Mouse (Mus musculus): ENCODE data around the gene Card11. TPM values are rescaled to one million over a fixed set of nuclear protein-coding genes. Genes with fewer than 3 reads are reported as not detected.
A peak's percentile ranks its signal among the peaks of the same experiment; 100 is the strongest.

Card11 gene
- total RNA-seq, 2 experiments from 2014 or later: 0.17 to 0.32 TPM

- peak; percentile 93 for ATAC-seq (replicated peaks; ENCODE audit: poor library complexity)
Observed at GRCm38 (mm10) chr5:140992093-140993070, 8.0 kb downstream of the Card11 start.

- no peak for ATAC-seq (replicated peaks; ENCODE audit: poor library complexity)
Observed at GRCm38 (mm10) chr5:140985311-140986050, 14.9 kb downstream of the Card11 start.

- ATAC-seq (replicated peaks; ENCODE audit: poor library complexity): no peak
Observed at GRCm38 (mm10) chr5:140981370-140981805, 19.0 kb downstream of the Card11 start.

- ATAC-seq (replicated peaks; ENCODE audit: poor library complexity): no peak
Observed at GRCm38 (mm10) chr5:140980783-140981182, 19.6 kb downstream of the Card11 start.

- ATAC-seq (replicated peaks; ENCODE audit: poor library complexity): 0 out of 2 replicates have a peak, but pooled peaks have one; percentile 9
Observed at GRCm38 (mm10) chr5:140980051-140980450, 20.3 kb downstream of the Card11 start.

GRCm38 (mm10) chr5:140962945-140963344 is 37.4 kb downstream of the Card11 start:
- ATAC-seq (replicated peaks; ENCODE audit: poor library complexity): peak; percentile 80

GRCm38 (mm10) chr5:140960732-140961131 is 39.6 kb downstream of the Card11 start:
- ATAC-seq (replicated peaks; ENCODE audit: poor library complexity): no peak

- no peak for ATAC-seq (replicated peaks; ENCODE audit: poor library complexity)
Observed at GRCm38 (mm10) chr5:140959160-140959559, 41.2 kb downstream of the Card11 start.

GRCm38 (mm10) chr5:140957106-140957505 is 43.3 kb downstream of the Card11 start:
- peak; percentile 46; the same call in 1 of the 2 replicates for ATAC-seq (replicated peaks; ENCODE audit: poor library complexity)

GRCm38 (mm10) chr5:140955666-140956065 is 44.7 kb downstream of the Card11 start:
- ATAC-seq (replicated peaks; ENCODE audit: poor library complexity): no peak

- no peak for ATAC-seq (replicated peaks; ENCODE audit: poor library complexity)
Observed at GRCm38 (mm10) chr5:140951801-140952200, 48.6 kb downstream of the Card11 start.

- peak; percentile 91 for ATAC-seq (replicated peaks; ENCODE audit: poor library complexity)
Observed at GRCm38 (mm10) chr5:140948009-140948408, 52.4 kb downstream of the Card11 start.

GRCm38 (mm10) chr5:140946034-140946433 is 54.3 kb downstream of the Card11 start:
- no peak for ATAC-seq (replicated peaks; ENCODE audit: poor library complexity)

- peak; percentile 48 for ATAC-seq (replicated peaks; ENCODE audit: poor library complexity)
Observed at GRCm38 (mm10) chr5:140944382-140945125, 55.8 kb downstream of the Card11 start.

GRCm38 (mm10) chr5:140940923-140941491 is 59.4 kb downstream of the Card11 start:
- ATAC-seq (replicated peaks; ENCODE audit: poor library complexity): no peak

GRCm38 (mm10) chr5:140940257-140940922 is 60.0 kb downstream of the Card11 start:
- ATAC-seq (replicated peaks; ENCODE audit: poor library complexity): no peak

- no peak for ATAC-seq (replicated peaks; ENCODE audit: poor library complexity)
Observed at GRCm38 (mm10) chr5:140936816-140937215, 63.6 kb downstream of the Card11 start.

- ATAC-seq (replicated peaks; ENCODE audit: poor library complexity): no peak
Observed at GRCm38 (mm10) chr5:140935848-140936247, 64.5 kb downstream of the Card11 start.

- ATAC-seq (replicated peaks; ENCODE audit: poor library complexity): no peak
Observed at GRCm38 (mm10) chr5:140934639-140935315, 65.6 kb downstream of the Card11 start.
